Mouse (Mus musculus): ENCODE data around the gene Apopt1.

The Apopt1 gene

GRCm38 (mm10) chr12:111713004-111713651, at the start of gene Apopt1, which contains the start of gene Bag5:
TSS of gene Apopt1 (plus strand) at chr12:111713261.
TSS of gene Bag5 (minus strand) at chr12:111713257.
- under 1% methylated on average over 86 of the region's 86 CpGs for WGBS

GRCm38 (mm10) chr12:111664144-111664634, 48.9 kb upstream of the Apopt1 start:
- WGBS, result 50% methylated on average over 6 of the region's 6 CpGs

- 73% methylated on average over 13 of the region's 13 CpGs for WGBS
These were observed 47.8 kb upstream of the Apopt1 start for GRCm38 (mm10) chr12:111665041-111665880.

- 36% methylated on average over 13 of the region's 13 CpGs for WGBS
These were observed 46.7 kb upstream of the Apopt1 start for GRCm38 (mm10) chr12:111666380-111666779.

- 81% methylated on average over 5 of the region's 5 CpGs for WGBS
These were observed 45.6 kb upstream of the Apopt1 start for GRCm38 (mm10) chr12:111667421-111667820.

GRCm38 (mm10) chr12:111668457-111668912, 44.6 kb upstream of the Apopt1 start:
- under 1% methylated on average over 8 of the region's 8 CpGs for WGBS

- WGBS, result 18% methylated on average over 23 of the region's 23 CpGs
These were observed 43.9 kb upstream of the Apopt1 start for GRCm38 (mm10) chr12:111669000-111669788.

GRCm38 (mm10) chr12:111669961-111670360, 43.1 kb upstream of the Apopt1 start:
- WGBS, result 13% methylated on average over 8 of the region's 8 CpGs

- 12% methylated on average over 29 of the region's 29 CpGs for WGBS
These were observed 42.6 kb upstream of the Apopt1 start for GRCm38 (mm10) chr12:111670371-111670971.

- WGBS, result 1% methylated on average over 35 of the region's 35 CpGs
These were observed 42.1 kb upstream of the Apopt1 start for GRCm38 (mm10) chr12:111670976-111671375.

GRCm38 (mm10) chr12:111671431-111671902, 41.6 kb upstream of the Apopt1 start:
- WGBS, result under 1% methylated on average over 34 of the region's 34 CpGs

- WGBS, result under 1% methylated on average over 31 of the region's 31 CpGs
These were observed 40.9 kb upstream of the Apopt1 start, which contains the start of gene Ckb for GRCm38 (mm10) chr12:111672176-111672575. TSS of gene Ckb (minus strand) at chr12:111672338.

- 5% methylated on average over 12 of the region's 12 CpGs for WGBS
These were observed 40.5 kb upstream of the Apopt1 start for GRCm38 (mm10) chr12:111672581-111672980.

GRCm38 (mm10) chr12:111674850-111675486, 38.1 kb upstream of the Apopt1 start:
- 80% methylated on average over 2 of the region's 2 CpGs for WGBS

- 93% methylated on average over 6 of the region's 6 CpGs for WGBS
These were observed 37.1 kb upstream of the Apopt1 start for GRCm38 (mm10) chr12:111675797-111676580.

- 8% methylated on average over 5 of the region's 5 CpGs for WGBS
These were observed 35.6 kb upstream of the Apopt1 start for GRCm38 (mm10) chr12:111677421-111677820.

GRCm38 (mm10) chr12:111677882-111678669, 35.0 kb upstream of the Apopt1 start, which contains the start of gene Trmt61a:
TSS of gene Trmt61a (plus strand) at chr12:111678105.
- WGBS, result under 1% methylated on average over 51 of the region's 51 CpGs

- 6% methylated on average over 13 of the region's 13 CpGs for WGBS
These were observed 34.5 kb upstream of the Apopt1 start for GRCm38 (mm10) chr12:111678670-111678933.

GRCm38 (mm10) chr12:111678997-111679396, 34.1 kb upstream of the Apopt1 start:
- 39% methylated on average over 7 of the region's 7 CpGs for WGBS
